Mouse (Mus musculus): Measurements from ENCODE around the gene Txlna.

The Txlna gene

DNA sequence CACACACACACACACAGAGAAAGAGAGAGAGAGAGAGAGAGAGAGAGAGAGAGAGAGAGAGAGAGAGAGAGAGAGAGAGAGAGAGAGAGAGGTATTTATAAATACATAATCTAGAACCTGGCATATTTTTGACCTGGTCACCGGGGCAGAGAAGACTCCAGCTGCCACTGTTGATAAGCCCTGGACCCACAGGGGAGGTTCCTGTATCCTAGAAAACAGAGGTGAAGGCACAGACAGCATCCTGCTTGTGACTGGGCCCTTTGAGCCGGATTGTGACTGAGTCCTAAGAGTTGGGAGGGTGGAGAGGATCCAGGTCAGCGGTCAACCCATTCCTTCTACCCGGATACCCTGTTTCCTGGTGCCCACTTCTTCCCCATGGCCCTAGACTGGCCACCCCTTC is 52.0 kb downstream of the Txlna start:
- no peak for DNase-seq (ENCODE audit: low read depth, low spot score)

DNA sequence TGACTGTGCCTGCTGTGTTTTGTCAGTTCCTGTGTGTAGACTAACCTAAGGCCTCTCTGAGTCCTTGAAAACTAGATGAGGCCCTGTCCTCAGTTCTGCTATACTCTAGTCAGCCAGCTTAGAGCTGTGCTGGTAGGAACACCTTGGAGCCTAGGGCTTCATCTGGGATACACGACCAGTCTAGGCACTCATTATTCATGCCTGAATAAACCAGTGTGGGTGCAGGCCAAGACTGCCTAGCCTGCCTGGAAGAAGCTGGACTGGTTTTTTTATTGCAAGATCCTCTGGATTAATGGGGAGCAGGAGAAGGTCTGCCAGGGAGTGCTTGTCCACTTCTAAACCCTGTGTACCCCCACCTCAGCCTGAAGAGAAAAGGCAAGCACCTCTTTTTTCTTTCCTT is 53.9 kb downstream of the Txlna start:
- no peak for DNase-seq (ENCODE audit: low read depth, low spot score)

DNA sequence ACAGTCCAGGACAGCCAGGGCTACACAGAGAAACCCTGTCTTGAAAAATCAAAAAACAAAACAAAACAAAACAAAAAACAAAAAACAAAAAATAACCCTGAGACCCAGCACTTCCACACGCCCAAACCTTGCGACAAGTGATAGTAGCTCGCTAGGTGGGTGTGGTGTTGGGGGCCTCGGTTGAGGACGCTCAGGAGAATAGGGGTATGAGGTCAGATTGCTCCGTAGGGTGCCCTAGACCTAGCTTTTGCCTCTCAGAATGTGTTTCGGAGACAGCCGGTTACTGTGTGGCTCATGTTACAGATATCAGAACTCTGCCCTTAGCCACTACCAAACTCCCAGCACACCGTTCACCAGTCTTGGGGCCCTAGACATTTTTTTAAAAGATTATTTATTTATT is 55.1 kb downstream of the Txlna start:
- DNase-seq (ENCODE audit: low read depth, low spot score), result no peak

DNA sequence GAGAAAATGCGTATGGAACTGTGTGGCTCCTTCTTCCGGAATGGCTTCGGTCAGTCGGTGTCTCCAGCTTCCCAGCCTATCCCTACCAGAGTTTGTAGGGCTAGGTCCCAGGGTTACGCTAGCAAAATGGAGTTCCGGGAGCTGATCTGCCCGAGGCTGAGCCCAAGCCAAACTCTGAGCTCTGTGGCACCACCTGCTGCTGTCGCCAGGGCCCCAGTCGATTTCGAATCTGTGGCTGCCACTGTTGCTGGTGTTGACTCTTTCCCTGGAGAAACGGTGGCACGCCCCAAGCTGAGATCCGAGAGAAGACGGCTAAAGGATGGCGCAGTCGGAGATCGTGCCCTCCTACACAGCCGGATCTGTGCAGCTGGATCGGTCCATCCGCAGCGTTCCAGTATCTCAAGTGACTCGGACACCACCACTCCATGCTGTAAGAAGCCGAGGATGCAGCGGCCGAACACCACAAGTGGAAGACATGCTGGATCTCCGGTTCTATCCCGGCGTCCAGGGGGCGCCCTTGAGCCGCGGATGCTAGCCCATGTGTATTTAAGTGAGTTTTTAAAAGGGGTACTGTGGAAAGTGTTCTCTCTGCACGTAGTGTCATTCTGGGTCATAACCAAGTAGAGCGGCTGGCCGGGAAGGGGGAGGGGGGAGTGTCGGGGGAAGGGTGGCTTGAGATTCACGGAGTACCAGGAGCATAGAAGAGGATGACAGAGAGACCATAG is 55.8 kb downstream of the Txlna start:
- peak; percentile 66 for DNase-seq (ENCODE audit: low read depth, low spot score)

DNA sequence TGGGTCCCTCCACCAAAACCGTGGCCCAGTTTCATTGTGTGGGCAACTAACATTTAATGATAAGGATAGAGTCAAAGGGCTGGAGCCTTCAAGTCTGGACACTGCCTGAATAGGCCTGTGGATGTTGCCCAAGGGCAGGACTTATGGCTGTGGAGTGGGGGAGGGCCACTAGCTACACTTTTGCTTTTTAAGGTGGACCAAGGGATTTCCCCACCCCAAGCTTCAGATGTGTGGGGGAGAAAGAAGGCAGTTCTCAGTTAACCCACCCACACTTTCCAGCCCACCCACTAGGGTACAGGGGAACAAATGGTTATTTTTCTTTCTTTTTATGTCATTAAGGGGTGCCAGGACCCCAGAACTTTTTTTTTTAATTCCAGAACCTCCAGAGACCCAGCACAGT is 56.5 kb downstream of the Txlna start:
- no peak for DNase-seq (ENCODE audit: low read depth, low spot score)

DNA sequence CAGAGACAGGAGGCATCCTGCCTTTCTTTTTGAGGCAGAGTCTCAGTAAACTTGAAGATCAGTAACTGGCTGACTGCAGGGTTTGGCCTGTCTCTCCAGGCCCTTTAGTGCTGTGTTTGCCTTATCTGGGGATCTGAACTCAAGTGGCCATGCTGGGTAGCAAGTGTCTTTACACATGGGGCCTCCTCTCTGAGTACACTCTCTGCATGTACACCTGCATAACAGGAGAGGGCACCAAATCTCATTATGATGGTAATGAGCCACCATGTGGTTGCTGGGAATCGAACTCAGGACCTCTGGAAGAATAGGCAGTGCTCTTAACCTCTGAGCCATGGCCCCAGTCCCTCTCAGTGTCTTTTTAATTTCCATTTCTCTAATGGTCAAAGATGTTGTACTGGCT is 58.6 kb downstream of the Txlna start:
- no peak for DNase-seq (ENCODE audit: low read depth, low spot score)

DNA sequence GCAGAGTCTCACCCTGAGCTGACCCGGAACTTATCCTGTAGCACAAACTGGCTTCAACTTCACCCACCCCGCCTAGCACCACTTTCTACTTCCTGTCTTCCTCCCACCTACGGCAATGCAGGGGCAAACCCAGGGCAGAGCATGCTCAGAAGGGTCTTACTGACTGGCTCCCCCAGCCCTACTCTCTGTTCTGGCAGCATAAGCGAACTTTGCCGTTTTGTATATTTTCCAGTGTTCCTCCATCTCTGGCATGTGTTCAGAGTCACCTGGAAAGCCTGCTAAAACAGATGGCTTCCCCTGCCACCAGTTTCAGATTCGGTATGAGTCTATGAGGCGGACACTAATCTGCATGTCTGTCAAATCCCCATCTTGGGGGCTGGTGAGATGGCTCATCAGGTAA is 60.5 kb downstream of the Txlna start:
- no peak for DNase-seq (ENCODE audit: low read depth, low spot score)

DNA sequence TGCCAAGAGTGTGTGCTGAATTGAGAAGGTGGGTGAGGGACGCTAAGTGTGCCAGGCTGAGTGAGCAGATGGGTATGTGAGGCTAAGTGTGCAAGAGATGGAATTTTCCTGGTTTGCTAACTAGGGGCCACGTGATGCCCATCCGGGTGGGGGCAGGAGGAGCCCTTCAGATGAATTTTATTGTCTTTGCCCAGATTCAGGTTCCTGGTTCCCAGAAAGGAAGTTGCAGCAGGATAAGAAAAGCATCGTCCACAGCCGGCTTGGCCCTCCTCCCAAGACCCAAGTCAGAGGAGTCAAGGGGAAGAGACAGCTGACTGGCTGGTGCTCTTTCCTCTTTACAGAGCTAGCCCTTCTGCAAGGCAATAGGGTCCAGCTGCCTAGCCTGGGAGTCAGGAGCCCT is 62.4 kb downstream of the Txlna start, which contains the start of gene Fam167b:
Gene Fam167b, minus strand, starts transcription at position 84 of the 400 bp plus-strand sequence.
- no peak for DNase-seq (ENCODE audit: low read depth, low spot score)

DNA sequence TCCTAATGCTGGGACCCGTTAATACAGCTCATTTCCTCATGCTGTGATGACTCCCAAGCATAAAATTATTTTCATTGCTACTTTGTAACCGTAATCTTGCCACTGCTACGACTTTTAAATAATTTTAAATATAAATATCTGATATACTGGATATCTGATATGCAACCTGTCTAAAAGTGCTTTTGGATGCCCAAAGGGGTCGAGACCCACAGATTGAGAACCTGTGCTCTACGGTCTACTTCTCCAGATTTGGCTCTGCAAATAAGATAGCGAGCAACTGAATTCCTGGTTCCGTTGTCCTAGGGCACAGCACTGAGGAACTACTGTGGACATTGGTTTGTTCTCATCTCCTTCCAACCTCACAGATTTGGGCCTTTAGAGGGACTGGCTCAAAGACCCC is 63.2 kb downstream of the Txlna start:
- no peak for DNase-seq (ENCODE audit: low read depth, low spot score)

DNA sequence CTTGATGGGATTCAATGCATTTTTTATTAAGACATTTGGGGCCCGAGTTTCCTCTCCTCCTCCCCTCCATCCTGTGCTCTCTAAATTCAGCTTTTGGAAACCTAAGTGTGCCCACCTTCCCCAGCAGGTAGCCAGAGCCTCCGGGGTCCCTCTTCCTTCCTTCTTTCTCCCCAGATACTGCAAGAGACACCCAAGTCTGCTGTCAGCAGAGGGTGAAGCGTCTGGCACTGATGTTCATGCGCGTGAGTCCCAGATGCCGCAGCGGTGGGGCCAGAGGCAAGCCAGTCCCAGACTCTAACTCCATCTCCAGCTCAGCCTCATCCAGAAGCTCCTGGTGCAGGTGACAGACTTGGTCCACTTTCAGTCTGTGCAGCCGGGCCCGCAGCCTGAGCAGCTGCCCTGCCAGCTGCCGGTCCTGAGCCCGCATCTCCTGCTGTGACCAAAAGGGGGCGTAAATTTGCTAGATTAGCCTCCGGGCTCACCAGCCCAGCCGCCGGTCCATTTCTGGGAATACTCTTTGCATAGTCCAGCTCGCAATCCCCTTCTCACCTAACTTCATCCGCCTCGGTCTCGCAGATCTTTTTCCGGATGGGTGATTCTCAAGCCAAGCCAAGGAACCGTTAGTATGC is 63.9 kb downstream of the Txlna start:
- DNase-seq (ENCODE audit: low read depth, low spot score), result no peak
